Mouse (Mus musculus) spleen, adult 18-20 months (tissue): ENCODE results near the gene Fbxo48.
A peak's percentile ranks its signal among the peaks of the same experiment; 100 is the strongest.

Experiments
- DNase-seq, 2 experiments: peaks; one replicate each; pipeline ENCODE4 v3.0.0; 2022; ENCODE audit warnings: mixed read lengths in 2 of 2

The Fbxo48 gene

DNA sequence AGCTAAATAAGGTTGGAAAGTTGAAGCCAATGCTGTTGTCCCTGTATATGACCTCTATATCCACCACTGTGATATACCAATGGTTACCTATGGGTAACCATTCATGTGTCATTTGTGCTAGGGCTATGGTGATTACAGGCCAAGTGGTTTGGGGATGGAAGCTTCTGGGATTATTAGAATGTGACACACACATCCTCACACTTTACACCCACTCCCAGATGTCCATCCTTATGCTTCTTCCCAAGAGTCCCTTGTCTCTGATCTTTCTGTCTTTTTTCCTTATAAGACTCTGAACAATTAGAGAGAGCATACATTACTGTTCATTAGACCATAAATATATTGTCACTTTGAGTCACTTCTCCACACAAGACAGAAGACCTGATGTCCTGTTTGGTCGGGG, 21.9 kb downstream of the Fbxo48 start:
- no peak for DNase-seq

DNA sequence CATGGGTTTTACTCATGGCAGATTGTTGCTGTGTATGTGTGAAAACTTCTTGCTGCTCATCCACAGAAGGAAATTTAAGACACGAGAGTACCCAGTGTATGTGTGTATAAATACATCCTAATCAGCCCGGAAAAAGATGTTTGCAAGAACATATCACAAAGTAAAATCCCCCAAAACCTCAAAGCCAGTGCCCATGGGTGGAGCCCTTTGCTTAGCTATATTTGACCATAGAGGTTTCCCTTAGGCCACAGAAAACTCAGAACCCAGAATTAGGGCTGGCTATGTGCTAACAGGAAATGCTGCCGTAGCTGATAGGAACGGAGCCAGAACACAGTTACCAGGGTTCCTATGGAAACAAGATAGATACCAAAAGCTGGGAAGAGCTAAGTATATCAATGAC, 25.8 kb downstream of the Fbxo48 start:
- no peak for DNase-seq

DNA sequence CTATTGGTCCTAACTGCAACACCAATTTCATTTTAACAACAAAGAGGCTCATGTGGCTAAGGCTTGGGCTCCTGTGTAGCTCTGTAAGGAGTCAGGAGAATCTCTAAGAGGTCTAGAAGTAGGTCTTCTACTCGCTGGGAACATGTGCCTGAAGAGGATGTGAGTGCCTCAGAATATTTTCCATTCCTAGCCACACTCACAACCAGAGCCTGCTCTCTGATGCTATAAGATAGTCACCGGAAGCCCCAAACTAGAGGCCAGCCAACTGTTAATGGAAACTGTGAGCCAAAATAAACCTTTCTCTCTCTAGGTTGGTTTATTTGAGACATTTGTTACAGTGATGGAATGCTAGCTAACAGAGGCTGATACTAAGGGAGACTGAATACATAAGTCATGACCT, 26.4 kb downstream of the Fbxo48 start:
- peak in 1 of 2 experiments; percentile 17 for DNase-seq

DNA sequence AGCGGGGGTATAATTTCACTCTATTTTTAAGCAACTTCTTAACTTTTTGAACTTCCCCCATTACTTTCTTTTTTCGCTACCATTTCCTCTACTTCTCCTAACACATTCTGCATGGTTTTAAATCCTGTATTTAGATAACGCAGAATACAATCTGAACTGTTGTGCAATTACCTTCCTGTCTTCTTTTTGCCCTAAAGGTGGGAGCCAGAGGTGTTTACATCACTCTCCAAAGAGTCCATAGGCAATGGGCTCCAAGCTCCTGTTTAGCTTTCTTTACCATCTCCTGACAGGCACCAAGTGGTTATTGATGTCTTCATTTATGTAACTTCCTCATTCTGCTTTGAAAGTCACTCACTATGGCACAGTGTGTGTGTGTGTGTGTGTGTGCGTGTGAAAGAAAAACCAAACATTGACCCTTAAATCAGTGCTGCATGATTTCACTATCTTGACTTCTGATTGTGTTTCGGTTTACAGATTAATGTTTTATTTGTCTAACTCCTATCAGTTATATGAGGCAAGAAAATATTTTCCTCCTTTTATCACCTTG, 27.1 kb downstream of the Fbxo48 start:
- DNase-seq: peak in 1 of 2 experiments; percentile 52

DNA sequence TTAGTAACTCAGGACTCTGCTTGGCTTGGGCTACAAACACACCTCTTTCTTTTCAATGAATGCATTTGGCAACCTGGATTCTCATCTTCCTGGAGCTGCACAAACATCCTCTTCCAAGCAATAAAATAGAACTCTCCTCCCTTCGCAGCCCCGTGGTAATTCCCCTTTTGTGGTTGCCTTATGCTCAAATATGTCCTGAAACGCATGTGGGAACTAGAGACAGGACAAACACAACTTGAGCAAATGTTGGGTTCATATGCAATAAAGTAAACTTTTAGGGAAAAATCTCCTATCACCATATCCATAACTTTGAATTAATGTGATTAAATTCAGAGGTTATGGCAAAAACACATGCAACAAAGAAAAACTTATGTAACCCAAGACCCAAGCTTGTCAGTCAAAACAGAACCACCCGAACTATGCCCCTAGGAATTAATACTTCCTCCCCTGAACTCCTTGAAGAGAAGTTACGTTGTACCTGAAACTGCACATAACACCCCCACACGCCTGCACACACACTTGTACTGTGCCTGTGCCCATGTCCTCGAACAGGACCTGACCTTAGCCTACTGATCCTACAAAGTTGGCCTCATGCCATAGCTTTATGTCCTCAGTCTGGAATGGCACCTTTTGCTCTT, 35.5 kb downstream of the Fbxo48 start:
- DNase-seq: no peak

DNA sequence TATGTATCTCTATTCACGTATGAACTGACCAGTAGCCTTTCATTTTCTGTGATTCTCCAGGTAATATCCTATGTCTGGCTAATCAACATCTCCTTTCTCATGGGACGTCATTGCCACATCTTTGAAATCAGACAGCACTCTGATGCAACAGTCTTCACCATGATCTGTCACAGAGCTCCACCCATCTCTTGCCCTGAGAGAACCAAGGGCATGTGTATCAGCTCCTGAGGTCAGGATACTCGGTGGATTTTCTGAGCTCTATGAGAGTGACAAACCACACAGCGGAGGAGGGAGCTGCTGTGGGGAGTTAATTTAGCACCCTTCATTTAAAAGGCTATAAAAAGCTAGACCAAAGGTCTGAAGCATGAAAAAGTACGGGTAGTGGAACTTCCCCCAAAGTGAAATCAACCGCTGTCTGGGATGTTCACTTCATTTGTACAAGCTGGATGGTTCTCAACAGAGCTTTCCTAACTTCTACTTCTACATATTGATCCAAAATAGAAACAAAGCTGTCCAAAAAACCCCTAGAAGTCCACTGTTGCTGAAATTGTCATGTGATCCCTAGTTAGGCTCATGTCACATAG, 36.7 kb downstream of the Fbxo48 start:
- no peak for DNase-seq

DNA sequence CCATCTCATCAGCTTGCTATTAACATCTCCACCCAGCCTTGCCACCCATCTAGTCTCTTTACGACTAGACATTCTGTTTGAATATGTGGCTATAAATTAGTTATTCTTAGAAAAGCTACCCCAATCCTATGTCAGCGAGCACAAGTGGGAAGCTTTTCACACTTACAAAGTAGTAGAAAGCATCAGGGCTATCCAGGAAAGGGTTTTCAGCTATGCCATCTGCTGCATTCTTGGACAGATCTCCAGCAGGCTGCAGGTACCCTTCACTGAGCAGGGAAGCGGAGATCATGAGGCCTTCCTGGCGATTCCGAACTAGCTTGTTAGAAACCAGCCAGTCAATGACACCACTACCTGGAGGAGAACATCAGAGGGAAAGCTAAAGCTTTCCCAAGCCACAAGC, 38.7 kb downstream of the Fbxo48 start:
- no peak for DNase-seq

DNA sequence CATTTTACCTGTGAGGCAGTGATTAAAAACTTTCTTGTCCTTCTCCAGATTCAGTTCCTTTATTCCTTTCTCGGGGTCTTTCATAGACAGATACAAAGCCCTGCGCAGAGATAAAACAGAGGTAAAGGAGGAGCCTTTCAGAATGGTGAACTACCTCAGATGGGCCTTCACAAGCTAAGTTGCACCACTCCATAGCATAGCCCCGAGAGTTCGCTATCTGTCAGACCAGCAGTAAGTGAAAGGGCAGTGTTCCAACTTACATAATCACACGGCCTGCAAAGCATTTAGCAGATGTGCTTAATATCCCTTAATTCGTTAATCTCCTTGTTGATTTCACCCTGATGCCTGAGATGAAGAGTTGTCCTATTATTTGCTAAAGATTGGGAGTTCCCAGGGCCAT, 41.7 kb downstream of the Fbxo48 start:
- DNase-seq: no peak

DNA sequence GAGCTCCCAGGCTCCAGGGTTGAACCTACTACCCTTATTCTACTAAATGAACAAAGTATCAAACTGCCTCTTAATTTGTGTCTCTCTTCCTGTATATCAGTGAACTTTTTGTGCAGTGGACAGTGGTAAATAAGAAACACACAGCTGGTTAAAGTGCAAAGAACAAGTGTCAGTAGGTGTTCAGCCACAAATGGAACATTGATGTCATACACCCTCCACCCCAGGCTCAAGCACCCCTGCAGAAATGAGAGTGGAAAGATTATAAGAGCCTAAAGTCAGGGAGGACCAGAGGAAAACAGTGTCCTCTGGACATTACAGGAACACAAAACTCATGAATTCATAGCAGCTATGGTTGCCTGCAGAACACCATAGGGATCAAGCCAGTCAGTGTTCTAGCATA, 45.6 kb downstream of the Fbxo48 start:
- no peak for DNase-seq

DNA sequence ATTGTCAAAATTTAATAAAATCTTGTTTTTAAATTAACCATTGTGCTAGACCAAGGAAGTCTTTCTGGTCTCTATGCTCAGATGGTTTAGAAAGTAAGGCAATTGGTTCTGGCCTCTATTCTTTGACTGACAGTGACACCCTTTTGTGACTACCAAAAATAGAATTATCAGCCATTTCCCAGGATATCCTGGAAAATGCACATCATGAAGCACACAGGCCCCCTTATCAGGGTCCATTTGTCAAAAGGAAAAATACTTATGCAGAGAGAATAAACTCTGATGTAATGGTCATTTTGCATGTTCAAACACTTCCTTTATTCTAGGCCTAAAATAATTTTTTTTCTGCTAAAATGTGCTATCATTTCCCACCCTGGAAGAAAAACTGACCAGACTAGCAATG, 46.3 kb downstream of the Fbxo48 start:
- DNase-seq: no peak

DNA sequence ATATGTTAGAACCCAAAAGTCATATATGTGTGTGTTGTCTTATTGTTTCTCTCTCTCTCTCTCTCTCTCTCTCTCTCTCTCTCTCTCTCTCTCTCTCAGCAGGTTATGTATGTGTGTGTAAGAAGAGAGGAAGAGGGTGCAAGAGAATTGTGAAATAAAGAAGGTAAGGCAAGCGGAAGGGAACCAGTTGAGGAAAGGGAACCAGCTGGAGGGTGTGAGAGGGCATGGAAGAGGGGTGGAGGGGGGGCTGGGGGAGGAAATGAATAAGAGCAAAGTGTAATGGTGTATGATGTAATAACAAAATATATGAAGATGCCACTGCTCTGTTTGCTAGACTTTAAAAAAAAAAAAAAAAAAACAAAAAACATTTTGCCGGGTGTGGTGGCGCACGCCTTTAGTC, 48.2 kb downstream of the Fbxo48 start:
- no peak for DNase-seq

DNA sequence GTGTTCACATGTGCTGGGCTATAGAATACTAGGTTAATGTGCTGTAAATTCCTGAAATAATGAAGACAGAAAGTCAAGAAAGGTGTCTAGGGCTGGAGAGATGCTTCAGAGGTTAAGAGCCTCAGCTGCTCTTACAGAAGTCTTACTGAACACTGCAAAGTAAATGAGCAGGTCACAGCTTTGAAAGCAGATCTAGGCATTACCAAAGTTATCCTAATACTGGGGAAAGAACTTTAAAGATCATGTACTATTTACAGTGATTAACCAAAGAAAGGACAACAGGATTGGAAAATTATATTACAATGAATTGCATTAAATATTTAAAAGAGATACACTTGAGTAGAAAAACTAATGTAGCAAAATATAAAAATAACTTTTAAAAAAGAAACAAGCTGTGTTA, 48.8 kb downstream of the Fbxo48 start:
- no peak for DNase-seq

DNA sequence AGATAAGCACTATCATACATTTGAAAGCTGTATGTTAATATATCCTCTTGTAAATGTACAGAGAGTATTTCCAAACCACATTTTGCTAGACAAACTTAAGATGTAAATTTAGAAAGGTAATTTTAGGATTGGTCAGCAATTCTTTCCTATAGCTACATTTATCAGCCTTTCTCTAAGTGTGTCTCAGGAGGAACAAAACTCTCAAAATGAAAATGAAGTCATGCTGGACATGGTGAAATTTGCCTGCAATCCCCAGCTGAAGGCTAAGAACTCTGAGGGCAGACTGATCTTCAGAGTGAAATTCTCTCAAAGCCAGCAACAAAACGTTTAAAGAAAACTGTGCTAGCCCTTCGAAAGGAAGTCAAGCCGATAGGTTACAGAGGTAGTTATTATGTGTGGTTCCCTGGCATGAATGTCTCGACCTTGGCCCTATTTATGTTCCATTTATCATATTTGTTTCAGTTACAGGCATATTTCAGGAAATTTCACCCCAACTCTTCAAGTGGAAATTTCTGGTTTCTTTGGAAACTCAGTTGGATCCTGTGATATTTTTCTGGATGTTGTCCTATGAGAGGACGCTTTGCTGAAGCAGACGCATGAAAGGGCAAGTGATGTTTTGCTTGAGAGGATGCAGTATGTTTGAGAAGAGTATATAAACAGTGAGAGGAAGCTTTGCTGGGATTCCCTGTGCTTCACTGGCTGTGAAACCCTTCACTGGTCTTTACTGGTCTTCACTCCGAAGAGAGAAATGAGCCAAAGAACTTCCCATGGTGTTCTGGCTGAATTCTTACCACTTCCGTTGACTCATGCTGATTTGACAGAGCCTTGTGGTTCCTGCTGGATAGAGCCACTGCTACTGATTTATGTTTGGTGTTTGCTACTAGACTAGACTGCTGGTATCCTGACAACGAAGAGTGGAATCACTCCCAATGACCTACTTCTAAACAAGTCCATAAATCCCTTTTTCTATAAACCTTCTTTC, 49.5 kb downstream of the Fbxo48 start:
- no peak for DNase-seq

DNA sequence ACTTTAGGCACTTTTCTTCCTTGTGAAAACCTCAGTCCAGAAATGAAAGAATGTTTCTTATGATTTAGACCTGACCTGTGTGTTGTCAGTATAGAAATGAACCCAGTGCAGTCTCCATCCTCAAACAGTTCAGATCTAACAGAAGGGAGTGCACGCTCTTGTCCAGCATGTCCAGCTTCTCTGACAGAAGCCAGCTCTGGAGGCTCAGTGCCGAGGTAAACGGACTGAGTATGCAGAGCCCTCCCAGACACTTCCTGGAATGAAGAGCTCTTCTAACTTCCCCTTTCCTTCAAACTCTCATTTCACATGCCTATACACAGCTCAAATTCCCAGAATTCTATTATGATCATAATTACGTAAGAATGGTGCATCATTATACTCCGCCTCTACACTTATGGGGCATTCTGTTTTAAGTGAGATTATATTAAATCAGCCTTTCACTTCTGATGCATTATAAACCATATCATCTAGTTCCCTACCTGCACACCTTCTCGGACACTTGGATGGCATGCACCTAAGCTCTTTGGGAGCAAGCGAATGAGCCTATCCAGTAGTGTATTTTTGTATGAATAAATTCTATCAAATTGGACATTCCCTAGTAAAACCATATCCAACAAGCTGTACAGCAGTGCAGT, 51.7 kb downstream of the Fbxo48 start:
- DNase-seq: no peak

DNA sequence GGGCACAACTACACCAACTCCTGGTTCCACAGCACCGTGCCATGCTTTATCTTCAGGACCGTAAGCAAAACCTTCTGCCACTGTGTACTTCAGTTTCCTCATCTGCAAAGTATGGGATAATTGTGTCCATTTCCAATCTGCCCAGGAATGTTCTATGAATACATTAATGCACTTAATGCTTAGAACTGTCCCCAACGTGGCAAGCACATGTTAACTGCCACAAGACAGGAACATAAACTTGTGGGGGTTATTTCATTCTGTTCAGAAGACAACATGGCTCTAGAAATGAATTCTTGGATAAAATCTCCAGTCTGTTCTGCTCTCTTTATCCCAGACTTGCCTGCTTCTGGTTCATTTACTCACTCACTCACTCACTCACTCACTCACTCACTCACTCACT, 52.6 kb downstream of the Fbxo48 start:
- DNase-seq: no peak
